Mouse (Mus musculus): Measurements from ENCODE around the gene Rcn2. TPM values are rescaled to one million over a fixed set of nuclear protein-coding genes. Genes with fewer than 3 reads are reported as not detected.

Rcn2 gene
- polyA plus RNA-seq, 1 experiment from 2014 or later = 183 TPM

DNA sequence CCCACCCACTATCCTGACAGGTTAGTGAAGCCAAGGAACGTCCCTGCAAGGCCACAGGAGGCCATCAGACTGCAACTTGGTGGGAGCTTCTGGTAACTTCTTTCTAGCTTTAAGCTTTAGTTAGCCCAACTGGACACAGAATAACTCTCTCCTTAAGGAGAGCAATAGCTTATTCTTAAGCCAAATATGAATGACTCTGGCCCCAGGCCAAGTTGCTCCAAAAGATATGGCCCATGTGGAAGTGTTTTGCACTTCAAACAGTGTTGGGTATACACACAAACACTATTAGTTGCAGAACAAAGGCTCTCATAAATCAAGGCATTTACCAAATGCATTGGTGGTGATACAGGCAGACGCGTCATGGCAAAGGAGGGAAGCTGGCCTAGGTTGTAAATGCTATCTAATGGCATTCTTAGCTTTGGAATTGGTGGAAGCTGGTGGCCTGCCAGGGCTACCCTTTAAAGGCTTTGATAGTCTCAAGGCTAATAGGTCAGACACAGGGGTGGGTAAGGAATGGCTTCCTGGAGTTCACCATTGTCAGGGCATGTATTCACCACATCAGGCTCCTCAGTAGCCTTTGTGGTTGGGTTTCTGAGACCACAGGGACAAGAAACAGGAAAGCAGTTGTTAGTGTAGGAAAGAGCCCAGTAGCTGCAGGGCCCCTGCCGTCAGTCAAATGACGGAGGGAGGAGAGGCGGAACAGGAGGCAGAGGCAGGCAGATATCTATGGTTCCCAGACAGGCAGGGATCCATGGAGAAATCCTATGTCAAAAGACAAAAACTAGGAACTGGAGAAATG is 64.8 kb downstream of the Rcn2 start:
- H3K27ac ChIP-seq (ENCODE audit: low read depth, low read length) = no peak overlapping the region
- no peak for ATAC-seq (replicated peaks; ENCODE audit: insufficient number of reproducible peaks, low FRiP score, low TSS enrichment)
- H3K9ac ChIP-seq (ENCODE audit: low read depth, low read length) = no peak overlapping the region
- peaks cover 9% of the 10 kb centered on the region for H3K4me1 ChIP-seq (ENCODE audit: control insufficient read depth, insufficient read depth, low read length)
- H3K36me3 ChIP-seq (ENCODE audit: control insufficient read depth, insufficient read depth, low read length) = no peaks in the 10 kb centered on the region
- no peaks in the 10 kb centered on the region for H3K27me3 ChIP-seq (ENCODE audit: control insufficient read depth, insufficient read depth, low read length)
- no peak overlapping the region for H3K4me3 ChIP-seq (ENCODE audit: low read depth, low read length)
- H3K9me3 ChIP-seq (replicated peaks; ENCODE audit: control insufficient read depth, low read length) = no peaks in the 10 kb centered on the region
- H3K4me2 ChIP-seq = no peak overlapping the region
- WGBS (ENCODE audit: insufficient replicate concordance) = 85% methylated on average over 6 of the region's 6 CpGs

- no peaks in the 10 kb centered on the region for H3K9me3 ChIP-seq (replicated peaks; ENCODE audit: control insufficient read depth, low read length)
- no peak overlapping the region for H3K4me3 ChIP-seq (ENCODE audit: low read depth, low read length)
- H3K27ac ChIP-seq (ENCODE audit: low read depth, low read length) = no peak overlapping the region
- WGBS (ENCODE audit: insufficient replicate concordance) = 54% methylated on average over 6 of the region's 6 CpGs
- H3K9ac ChIP-seq (ENCODE audit: low read depth, low read length) = no peak overlapping the region
- peaks cover 9% of the 10 kb centered on the region for H3K4me1 ChIP-seq (ENCODE audit: control insufficient read depth, insufficient read depth, low read length)
- H3K27me3 ChIP-seq (ENCODE audit: control insufficient read depth, insufficient read depth, low read length) = no peaks in the 10 kb centered on the region
- no peaks in the 10 kb centered on the region for H3K36me3 ChIP-seq (ENCODE audit: control insufficient read depth, insufficient read depth, low read length)
- ATAC-seq (replicated peaks; ENCODE audit: insufficient number of reproducible peaks, low FRiP score, low TSS enrichment) = no peak
- H3K4me2 ChIP-seq = no peak overlapping the region
Measured at GRCm38 (mm10) chr9:56107527-56107926, 65.9 kb downstream of the Rcn2 start.

- Histone ChIP-seq H3K27me3 (ENCODE audit: control insufficient read depth, insufficient read depth, low read length) (no peaks in the 10 kb centered on the region), H3K36me3 (ENCODE audit: control insufficient read depth, insufficient read depth, low read length) (no peaks in the 10 kb centered on the region), H3K9ac (ENCODE audit: low read depth, low read length) (no peak overlapping the region), H3K4me3 (ENCODE audit: low read depth, low read length) (no peak overlapping the region), H3K27ac (ENCODE audit: low read depth, low read length) (no peak overlapping the region), H3K4me2 (no peak overlapping the region), H3K4me1 (ENCODE audit: control insufficient read depth, insufficient read depth, low read length) (peaks cover 9% of the 10 kb centered on the region), H3K9me3 (replicated peaks; ENCODE audit: control insufficient read depth, low read length) (no peaks in the 10 kb centered on the region)
- WGBS (ENCODE audit: insufficient replicate concordance) = 72% methylated on average over 5 of the region's 5 CpGs
- no peak for ATAC-seq (replicated peaks; ENCODE audit: insufficient number of reproducible peaks, low FRiP score, low TSS enrichment)
Measured at GRCm38 (mm10) chr9:56108174-56108573, 66.5 kb downstream of the Rcn2 start.

Other genes with a start within 250 kb of the Rcn2 start
- gene Scaper, start 103.7 kb upstream of the Rcn2 start, polyA plus RNA-seq (2014; fragmentation: Nextera tagmentation; extraction: Ambion mirVana) = 7.2 and 8.2 TPM in 2 replicates
- not detected in 2 replicates for gene 4930563M21Rik, start 31.3 kb upstream of the Rcn2 start, polyA plus RNA-seq (2014; fragmentation: Nextera tagmentation; extraction: Ambion mirVana)
- 0.27 and 0.39 TPM in 2 replicates for gene Pstpip1, start 48.1 kb downstream of the Rcn2 start, polyA plus RNA-seq (2014; fragmentation: Nextera tagmentation; extraction: Ambion mirVana)
- 381 and 423 TPM in 2 replicates for gene Tspan3, start 123.6 kb downstream of the Rcn2 start, polyA plus RNA-seq (2014; fragmentation: Nextera tagmentation; extraction: Ambion mirVana)